Comparison of ENCODE assay signal across 9 mouse cellular contexts in genomic region chr15:30029257-30029899, GRCm38 (mm10).
DNase-seq lines count a peak whose midpoint lies in the region; ATAC-seq and TF ChIP-seq lines count a peak whose summit lies in the region.
"Had no signal": no experiment of that assay in that cellular context is flagged by ENCODE, and none has a peak within 500 bp of the region (broad histone marks: within the 10 kb centered on the region; RNA-seq: fewer than 3 reads in every experiment).

No protein-coding gene starts in this region.

- H3K79me2 ChIP-seq in liver, adult 2 months (ENCODE audit: control insufficient read depth, insufficient read depth, low read length), result no peaks in the 10 kb centered on the region

- 56% methylated on average over 4 of the region's 4 CpGs for WGBS in liver, adult 2 months
- 58% methylated on average over 4 of the region's 4 CpGs for WGBS in liver, embryonic 11.5 days
- 64% methylated on average over 4 of the region's 4 CpGs for WGBS in neural tube, embryonic 11.5 days

- TF ChIP-seq CTCF in liver, adult 2 months (IDR thresholded peaks at IDR 0.05; ENCODE audit: low read depth, low read length), result peak; percentile 47; the same call in 1 of the 2 replicates

- no peaks in the 10 kb centered on the region for H3K36me3 ChIP-seq in liver, adult 2 months (ENCODE audit: control insufficient read depth, insufficient read depth, low read length)
- H3K36me3 ChIP-seq in liver, embryonic 11.5 days (ENCODE audit: control insufficient read depth, insufficient read depth, low read length), result no peaks in the 10 kb centered on the region
- no peaks in the 10 kb centered on the region for H3K36me3 ChIP-seq in neural tube, embryonic 11.5 days (ENCODE audit: control insufficient read depth, insufficient read depth, low read length)
- H3K36me3 ChIP-seq: embryonic facial prominence, embryonic 13.5 days had no signal

- no peaks in the 10 kb centered on the region for H3K27me3 ChIP-seq in liver, adult 2 months (ENCODE audit: control insufficient read depth, insufficient read depth, low read length)
- H3K27me3 ChIP-seq in liver, embryonic 11.5 days (replicated peaks; ENCODE audit: control insufficient read depth, insufficient read depth, low read length), result no peaks in the 10 kb centered on the region
- H3K27me3 ChIP-seq in neural tube, embryonic 11.5 days (ENCODE audit: control insufficient read depth, insufficient read depth, low read length), result no peaks in the 10 kb centered on the region
- H3K27me3 ChIP-seq: embryonic facial prominence, embryonic 13.5 days had no signal

- H3K4me1 ChIP-seq in liver, adult 2 months (ENCODE audit: control insufficient read depth, insufficient read depth, low read length), result no peaks in the 10 kb centered on the region
- no peaks in the 10 kb centered on the region for H3K4me1 ChIP-seq in liver, embryonic 11.5 days (replicated peaks; ENCODE audit: control insufficient read depth, insufficient read depth, low read length)
- H3K4me1 ChIP-seq in neural tube, embryonic 11.5 days (ENCODE audit: control insufficient read depth, insufficient read depth, low read length), result no peaks in the 10 kb centered on the region
- H3K4me1 ChIP-seq: embryonic facial prominence, embryonic 13.5 days had no signal

- no peak for ATAC-seq in liver, embryonic 11.5 days (replicated peaks; ENCODE audit: low FRiP score)
- no peak; the same call in 1 of the 2 replicates for ATAC-seq in neural tube, embryonic 11.5 days (ENCODE audit: insufficient read depth, low FRiP score, low TSS enrichment)

- no peak overlapping the region for H3K9ac ChIP-seq in liver, adult 2 months (ENCODE audit: low read depth, low read length)
- H3K9ac ChIP-seq in liver, embryonic 11.5 days (ENCODE audit: low read depth, low read length), result no peak overlapping the region
- no peak overlapping the region for H3K9ac ChIP-seq in neural tube, embryonic 11.5 days (ENCODE audit: low read length)
- H3K9ac ChIP-seq: embryonic facial prominence, embryonic 13.5 days had no signal

- peak; percentile 27 for DNase-seq in liver, adult 2 months (ENCODE audit: extremely low read depth, low read depth, low spot score)
- DNase-seq in liver, embryonic 11.5 days (ENCODE audit: low spot score), result no peak
- peak; percentile 49 for DNase-seq in brain, embryonic 18.5 days (ENCODE audit: low read depth, low spot score)
- peak; percentile 5 for DNase-seq in fibroblast of lung, adult 2 months (ENCODE audit: low read depth)
- DNase-seq in kidney, adult 18-20 months, result peak; percentile 41
- peak; percentile 67 to 83 for DNase-seq in left cerebral cortex, postnatal 25 days (ENCODE audit: low spot score in 2 of 2)
- DNase-seq in neural tube, embryonic 11.5 days (ENCODE audit: low spot score), result peak; percentile 65
- DNase-seq in spleen, postnatal 36 days (ENCODE audit: low spot score in 2 of 2), result no peak

- no peaks in the 10 kb centered on the region for H3K9me3 ChIP-seq in liver, embryonic 11.5 days (ENCODE audit: control insufficient read depth, low read length)
- no peaks in the 10 kb centered on the region for H3K9me3 ChIP-seq in neural tube, embryonic 11.5 days (ENCODE audit: control insufficient read depth, low read length)
- H3K9me3 ChIP-seq: embryonic facial prominence, embryonic 13.5 days had no signal

- no peak for TF ChIP-seq POLR2A in liver, adult 2 months (IDR thresholded peaks at IDR 0.05; ENCODE audit: extremely low read depth, insufficient read depth, low read length)

- intact Hi-C loops in left cerebral cortex, postnatal 25 days (cut with DNase I), result loop anchor here (5.0 kb wide), 2 partner anchors 713 to 1238 kb away; no protein-coding TSS in a partner anchor

- H3K4me3 ChIP-seq in liver, adult 2 months (ENCODE audit: insufficient read depth, low read depth, low read length), result no peak overlapping the region
- no peak overlapping the region for H3K4me3 ChIP-seq in liver, embryonic 11.5 days (ENCODE audit: low read depth, low read length)
- H3K4me3 ChIP-seq in neural tube, embryonic 11.5 days (ENCODE audit: low read depth, low read length), result no peak overlapping the region
- H3K4me3 ChIP-seq: embryonic facial prominence, embryonic 13.5 days had no signal

- no peak overlapping the region for H3K4me2 ChIP-seq in liver, embryonic 11.5 days
- H3K4me2 ChIP-seq in neural tube, embryonic 11.5 days (ENCODE audit: low read depth), result no peak overlapping the region
- H3K4me2 ChIP-seq: embryonic facial prominence, embryonic 13.5 days had no signal

- H3K27ac ChIP-seq in liver, adult 2 months (replicated peaks; ENCODE audit: insufficient read depth, low read depth, low read length), result no peak overlapping the region
- H3K27ac ChIP-seq in liver, embryonic 11.5 days (ENCODE audit: low read depth, low read length), result no peak overlapping the region
- no peak overlapping the region for H3K27ac ChIP-seq in neural tube, embryonic 11.5 days (ENCODE audit: low read depth, low read length)
- H3K27ac ChIP-seq: embryonic facial prominence, embryonic 13.5 days had no signal

Comparison
In these comparisons a context has a peak if more than half of its experiments do, and no peak if none do; other contexts are left out.
1. DNase-seq: peak in liver, adult 2 months (single experiment), brain, embryonic 18.5 days (single experiment), fibroblast of lung, adult 2 months (single experiment), kidney, adult 18-20 months (single experiment), left cerebral cortex, postnatal 25 days (2 of 2) and neural tube, embryonic 11.5 days (single experiment); none in liver, embryonic 11.5 days (single experiment) and spleen, postnatal 36 days (0 of 2).